Mouse (Mus musculus) retina, adult 2 months (tissue): ENCODE results near the gene Camk2g.
"Not testable (repeated sequence)": the region's sequence is repeated elsewhere in the genome, so short reads cannot be mapped to it uniquely, and the experiment has no call there.

Source experiments
- DNase-seq: peaks from one replicate; pipeline ENCODE4 v3.0.0-alpha.2; 2012; ENCODE audit warnings: low read depth, low spot score

The Camk2g gene

DNA sequence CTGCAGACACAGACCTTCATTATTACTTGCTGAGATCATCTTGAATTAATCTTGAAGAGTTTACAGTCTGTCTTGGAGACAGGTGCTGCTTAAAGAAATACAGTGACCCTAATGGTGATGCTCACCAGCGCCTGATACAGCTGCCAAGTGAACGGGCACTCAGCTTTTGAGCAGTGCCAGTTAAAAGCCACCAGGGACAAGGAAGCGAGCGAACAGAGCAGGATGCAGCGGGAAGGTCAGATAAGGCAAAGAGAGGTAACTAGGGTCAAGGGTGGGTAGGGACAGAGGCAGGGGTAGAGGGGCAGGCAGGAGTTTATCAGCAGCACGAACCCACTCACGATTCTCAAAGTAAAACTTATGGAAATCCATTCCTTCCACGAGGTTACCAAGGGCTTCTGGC, 55.4 kb downstream of the Camk2g start:
- DNase-seq, result no peak

DNA sequence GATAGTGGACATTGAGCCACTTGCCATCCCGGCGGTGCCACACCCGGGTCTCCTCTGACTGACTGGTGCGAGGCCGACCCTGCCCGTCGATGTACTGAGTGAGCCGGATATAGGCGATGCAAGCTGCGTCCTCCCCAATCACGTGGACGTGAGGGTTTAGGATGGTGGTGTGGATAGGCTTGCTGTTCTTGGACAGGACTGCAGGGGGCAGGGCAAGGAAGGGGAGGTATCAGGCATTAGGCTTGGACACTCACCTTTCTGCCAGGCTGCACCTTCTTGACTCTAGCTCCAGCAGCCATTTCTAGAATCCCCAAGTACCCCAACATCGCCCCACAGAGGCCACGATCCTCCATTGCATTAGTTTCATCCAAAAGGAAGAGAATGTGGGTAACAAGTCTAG, 56.6 kb downstream of the Camk2g start:
- no peak for DNase-seq

DNA sequence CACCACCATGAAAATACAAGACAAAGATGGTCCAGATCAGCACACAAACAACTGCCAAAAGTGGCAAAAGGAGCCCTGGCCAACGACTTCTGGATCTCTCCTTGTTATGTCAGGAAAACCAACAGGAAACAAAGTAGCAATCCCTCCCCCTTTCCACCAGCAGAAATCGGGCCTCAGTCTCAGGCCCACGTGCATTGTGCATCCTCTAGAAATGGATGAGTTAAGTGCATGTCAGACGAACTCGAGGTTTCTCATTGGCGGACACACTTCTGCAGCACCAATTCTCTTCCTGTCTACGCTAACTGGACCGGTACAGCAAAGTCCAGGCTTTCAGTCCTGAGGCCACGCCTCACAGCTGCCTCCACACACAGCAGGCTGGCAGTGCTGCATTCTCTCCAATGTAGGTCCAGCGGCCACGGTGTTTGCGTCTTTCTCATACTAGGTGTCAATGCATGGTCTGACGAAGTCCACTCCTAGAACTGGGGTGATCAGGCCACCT, 57.9 kb downstream of the Camk2g start:
- no peak for DNase-seq

DNA sequence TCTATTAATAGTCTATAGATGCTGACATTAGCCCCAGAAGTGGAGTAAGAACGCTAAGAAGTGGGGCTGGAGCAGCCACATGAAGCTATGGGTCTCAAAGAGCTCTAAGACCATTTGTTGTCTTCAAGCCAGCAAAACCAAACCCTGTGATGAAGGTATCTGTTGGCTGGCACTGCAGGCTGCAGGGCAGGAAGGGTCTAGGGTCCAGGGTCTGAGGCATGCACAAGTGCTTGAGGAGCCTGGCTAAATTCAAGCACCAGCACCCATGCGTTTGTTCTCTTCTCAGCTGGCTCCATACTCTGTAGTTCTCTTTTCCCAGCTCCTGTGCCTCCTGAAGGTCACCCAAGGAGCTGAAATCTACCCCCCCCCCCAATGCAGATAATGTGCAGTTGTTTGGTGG, 58.8 kb downstream of the Camk2g start:
- DNase-seq, result no peak

DNA sequence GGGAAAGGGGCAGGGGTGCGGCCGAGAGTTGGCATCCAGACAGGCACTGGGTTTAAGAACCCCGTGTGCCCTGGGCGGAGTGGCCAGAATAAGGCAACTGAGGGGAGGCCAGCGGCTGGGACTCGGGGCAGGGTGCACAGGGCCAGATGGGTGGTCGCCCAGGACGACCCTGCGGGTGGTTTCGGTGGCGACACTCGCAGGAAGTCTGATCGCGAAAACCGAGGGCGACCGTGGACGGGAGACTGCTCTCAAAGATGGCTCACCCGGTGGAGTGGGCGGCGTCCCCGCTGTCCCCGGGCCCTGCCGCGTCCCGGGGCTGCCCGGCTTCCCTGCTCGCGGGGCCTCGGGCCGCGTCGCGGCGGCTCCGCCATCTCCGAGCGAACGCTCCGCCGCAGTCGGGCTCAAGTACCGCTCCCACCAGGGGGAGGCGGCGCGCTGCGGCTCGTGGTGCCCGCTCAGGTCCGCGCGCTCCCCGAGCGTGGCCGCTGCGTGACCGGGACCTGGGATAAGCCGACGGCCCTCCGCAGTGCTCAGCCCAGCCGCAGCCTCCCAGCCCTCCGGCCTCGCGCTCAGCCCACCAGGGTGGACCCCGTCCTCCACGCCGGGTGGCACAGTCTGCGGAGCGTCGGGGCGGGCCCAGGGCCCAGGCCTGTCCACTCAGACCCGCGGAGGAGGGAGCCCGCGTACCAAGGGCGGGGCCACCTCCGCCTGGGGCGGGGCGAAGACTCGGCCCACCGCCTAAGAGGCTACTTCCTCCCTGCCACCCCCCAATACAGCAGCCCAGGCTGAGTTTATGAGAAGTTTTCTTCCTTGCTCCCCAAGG, 59.7 kb downstream of the Camk2g start, which contains the start of gene Ndst2:
Ndst2 (minus strand) TSS at position 611 of the 823 bp plus-strand sequence.
- DNase-seq, result peak; percentile 74

DNA sequence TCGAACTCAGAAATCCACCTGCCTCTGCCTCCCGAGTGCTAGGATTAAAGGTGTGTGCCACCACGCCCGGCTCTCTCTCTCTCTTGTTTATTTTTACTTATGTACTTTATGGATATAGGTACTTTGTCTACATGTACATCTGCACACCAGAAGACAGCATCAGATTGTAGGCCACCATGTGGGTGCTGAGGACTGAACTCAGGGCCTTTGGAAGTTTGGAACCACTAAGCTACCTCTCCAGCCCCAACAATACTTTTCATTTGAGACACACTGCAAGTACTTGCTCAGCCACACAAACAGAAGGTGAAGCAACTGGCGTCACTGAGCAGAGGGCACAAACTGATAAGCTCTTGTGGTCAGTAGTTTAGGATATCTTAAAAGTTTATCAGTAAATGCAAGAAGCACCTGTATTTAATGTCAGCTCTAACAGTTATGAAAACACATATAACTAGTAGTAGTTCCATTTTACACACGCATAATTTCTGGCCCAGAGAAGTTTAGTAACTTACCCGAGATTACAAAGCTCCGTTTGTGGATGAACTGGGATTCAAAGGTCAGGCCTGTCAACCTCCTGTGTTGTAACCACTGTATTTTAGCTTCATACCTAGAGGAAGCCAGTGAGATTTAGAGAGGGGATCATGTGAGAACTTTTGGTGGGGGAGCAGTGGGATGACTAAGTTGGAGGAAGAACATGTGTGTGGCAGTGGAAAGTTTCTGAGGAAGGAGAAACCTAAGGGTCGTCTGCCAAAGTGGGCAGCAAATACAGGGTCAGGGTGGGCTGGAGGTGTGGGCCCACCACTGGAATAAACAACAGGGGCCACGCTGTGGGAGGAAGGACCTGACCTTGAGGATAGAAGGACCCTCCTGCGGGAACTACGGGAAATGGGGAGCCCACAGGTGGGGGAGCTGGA, 60.6 kb downstream of the Camk2g start:
- no peak for DNase-seq

DNA sequence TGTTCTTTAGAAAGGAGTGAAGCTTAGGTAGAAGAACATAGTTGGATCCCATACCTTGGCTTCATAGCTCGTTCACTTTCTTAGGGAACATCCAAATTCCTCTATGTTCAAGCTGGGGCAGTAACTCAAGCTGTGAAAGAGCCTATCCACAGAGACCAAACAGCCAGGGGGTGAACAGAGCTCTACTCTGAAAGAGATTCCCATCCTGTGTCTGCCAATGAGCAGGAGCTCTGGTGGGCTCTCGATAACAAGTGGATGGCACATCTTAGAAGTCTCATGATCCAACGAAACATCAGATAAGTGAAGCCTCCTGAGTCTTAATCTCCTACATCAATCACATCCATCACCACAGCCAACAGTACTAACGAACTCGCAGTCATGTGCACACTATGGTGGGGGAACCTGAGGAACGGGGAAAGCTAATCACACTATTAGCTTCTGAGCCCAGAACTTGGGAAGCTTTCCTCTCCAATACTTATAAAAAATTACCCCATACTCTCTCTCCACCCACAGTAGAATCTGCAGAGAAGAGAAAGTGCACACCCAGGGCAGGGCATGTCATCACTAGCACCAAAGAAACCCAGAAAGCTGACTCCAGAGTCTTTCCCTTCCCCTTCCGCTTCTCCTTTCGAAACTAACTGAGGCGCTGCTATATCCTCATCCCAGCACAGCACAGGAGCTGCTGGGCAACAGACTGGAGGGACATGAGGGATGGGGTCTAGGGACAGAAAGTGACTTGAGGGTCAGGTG, 62.9 kb downstream of the Camk2g start:
- DNase-seq, result no peak

DNA sequence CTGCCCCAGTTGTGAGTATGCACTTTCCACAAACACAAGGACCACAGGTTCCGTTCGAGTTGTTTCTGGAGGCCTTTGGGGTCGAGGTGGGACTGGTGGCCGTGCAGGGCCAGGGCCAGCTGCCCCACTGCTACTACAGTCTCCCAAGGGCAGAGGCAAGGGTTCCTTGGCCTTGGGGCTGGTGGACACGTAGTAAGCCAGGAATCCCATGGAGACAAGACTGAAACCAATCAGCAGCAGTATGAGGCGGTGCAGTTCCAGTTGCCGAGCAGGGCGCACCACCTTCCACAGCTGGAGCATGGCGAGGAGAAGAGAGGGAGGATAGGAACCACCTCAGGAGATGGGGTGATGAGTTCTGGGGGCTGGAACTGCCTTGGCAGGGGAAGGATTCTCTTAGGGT, 64.0 kb downstream of the Camk2g start:
- no peak for DNase-seq

DNA sequence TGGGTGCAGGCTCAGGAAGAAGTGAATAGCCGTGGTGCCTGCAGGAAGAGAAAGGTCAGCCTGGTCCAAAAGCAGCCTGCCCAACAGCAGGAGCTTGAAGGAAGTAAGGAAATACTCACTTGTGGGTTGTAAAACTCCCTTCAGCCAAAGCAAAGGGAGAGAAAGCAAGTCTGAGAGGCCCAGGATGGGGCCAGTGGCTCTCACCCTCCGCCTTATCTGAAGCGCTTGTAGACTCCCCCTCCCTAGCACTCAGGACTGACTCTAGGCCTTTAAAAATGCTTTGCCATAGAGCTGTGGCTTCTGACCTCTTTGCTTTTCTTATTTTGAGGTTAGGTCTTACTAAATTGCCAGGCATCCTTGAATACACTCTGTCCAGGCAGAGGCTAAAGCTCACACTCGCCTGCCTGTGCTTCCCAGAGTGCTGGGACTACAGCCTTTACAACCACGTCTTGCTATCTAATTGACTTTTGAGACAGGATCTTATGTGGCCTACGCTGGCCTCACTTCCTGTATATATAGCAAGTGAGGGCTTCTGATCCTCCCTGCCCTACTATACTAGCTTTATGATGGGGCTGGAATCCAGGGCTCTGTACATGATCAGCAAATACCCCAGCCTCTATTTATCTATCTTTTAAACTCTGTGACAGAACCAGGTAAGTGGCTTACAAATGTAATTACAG, 68.1 kb downstream of the Camk2g start:
- DNase-seq, result no peak

DNA sequence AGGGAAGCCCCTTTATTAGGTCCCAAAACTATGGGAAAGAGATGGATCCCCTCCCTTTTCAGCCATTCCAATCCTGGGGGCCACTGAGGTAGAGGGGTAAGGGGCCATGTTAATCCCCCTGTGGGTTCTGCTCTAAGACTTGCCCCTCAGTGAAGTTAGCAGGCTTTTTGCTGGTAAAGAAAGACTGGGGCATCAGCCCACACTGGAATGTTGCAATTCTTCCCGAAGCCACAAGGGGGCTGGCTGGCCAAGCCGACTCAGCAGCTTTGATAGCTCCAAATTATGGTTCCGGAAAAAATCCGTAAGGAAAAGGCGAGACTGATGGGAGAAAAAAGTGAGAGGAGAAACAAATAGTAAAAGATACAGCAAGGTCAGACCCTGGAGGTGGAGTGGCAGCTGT, 69.8 kb downstream of the Camk2g start:
- no peak for DNase-seq

DNA sequence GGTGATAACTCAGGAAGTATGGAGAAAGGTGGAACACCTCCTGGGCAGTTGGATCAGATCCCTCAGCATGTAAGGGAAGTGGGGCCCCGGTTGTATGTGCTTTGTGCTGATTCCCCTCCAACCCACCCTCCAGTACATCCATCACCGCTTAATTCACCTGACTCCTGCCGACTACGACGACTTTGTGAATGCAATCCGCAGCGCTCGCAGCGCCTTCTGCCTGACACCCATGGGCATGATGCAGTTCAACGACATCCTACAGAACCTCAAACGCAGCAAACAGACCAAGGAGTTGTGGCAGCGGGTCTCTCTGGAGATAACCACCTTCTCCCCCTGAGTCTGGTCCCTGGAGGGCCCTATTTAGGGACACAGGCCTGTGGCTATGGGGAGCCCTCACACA, 70.9 kb downstream of the Camk2g start:
- no peak for DNase-seq

DNA sequence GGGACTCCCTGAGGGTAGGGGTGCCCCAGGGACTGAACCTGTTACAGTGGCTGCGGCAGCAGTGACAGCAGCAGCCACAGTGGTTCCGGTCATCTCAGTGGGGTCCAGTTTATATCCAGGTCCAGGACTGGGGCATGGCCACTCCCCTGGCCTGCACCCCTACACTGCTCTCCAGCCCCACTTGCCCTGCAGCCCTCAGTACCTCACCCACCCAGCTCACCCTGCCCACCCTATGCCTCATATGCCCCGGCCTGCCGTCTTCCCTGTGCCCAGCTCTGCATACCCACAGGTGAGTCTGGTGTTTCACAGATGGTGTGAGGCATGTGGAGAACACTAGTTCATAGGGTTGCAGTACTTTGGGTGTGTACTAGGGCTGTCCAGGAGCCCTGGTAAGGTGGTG, 72.5 kb downstream of the Camk2g start:
- no peak for DNase-seq

DNA sequence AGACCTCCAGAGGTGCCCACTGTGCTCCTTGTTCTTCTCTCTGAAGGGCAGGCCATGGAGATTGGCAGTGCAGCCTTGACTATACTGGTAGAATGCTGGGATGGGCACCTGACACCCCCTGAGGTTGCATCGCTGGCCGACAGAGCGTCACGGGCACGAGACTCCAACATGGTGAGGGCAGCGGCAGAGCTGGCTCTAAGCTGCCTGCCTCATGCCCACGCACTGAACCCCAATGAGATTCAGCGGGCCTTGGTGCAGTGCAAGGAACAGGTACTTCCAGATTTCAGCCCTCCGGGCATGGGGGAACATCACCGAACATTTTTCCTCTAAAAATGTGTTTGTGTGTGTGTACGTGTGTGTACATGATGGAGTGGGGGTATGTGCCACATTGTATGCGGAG, 74.1 kb downstream of the Camk2g start:
- no peak for DNase-seq

DNA sequence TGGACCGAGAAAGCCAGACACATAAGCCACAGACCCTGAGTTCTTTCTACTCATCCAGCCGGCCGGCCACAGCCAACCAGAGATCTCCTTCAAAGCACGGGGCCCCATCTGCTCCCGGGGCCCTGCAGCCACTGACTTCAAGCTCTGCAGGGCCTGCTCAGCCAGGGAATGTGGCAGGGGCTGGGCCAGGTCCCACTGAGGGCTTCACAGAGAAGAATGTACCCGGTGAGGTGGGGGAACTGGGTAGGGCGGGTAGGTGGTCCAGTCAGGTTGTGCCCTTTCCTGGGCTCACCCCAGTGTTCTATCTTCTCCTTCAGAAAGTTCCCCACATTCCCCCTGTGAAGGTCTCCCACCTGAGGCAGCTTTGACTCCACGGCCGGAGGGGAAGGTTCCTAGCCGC, 75.4 kb downstream of the Camk2g start:
- DNase-seq, result no peak

DNA sequence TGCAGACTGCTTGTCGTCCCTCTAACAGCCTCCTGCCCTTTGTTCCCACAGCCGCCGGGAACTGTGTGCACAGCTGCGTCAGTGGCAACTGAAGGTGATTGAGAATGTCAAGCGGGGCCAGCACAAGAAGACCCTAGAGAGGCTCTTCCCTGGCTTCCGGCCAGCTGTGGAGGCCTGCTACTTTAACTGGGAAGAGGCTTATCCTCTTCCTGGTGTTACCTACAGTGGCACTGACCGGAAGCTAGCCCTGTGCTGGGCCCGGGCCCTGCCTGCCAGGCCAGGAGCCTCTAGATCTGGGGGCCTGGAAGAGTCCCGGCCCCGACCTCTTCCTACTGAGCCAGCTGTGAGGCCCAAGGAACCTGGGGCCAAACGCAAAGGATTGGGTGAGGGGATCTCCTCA, 80.1 kb downstream of the Camk2g start:
- DNase-seq, result no peak

DNA sequence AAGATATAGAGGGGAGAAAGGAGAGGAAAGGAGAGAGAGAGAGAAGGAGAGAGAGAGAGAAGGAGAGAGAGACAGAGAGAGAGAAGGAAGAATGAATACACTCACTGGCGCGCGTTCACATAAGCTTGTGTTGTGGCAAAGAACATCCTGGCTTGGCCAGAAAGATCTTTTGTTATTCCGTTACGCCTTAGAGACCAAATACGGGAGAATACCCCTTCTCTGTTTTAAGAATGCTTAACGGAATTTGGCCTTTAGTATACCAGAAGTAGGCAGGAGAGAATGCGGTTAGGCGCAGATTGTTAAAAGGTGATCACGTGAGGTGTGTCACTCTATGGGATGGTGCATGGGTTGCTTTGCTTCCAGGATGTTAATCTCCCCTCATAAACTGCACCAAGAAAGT, 85.6 kb downstream of the Camk2g start:
- no peak for DNase-seq

DNA sequence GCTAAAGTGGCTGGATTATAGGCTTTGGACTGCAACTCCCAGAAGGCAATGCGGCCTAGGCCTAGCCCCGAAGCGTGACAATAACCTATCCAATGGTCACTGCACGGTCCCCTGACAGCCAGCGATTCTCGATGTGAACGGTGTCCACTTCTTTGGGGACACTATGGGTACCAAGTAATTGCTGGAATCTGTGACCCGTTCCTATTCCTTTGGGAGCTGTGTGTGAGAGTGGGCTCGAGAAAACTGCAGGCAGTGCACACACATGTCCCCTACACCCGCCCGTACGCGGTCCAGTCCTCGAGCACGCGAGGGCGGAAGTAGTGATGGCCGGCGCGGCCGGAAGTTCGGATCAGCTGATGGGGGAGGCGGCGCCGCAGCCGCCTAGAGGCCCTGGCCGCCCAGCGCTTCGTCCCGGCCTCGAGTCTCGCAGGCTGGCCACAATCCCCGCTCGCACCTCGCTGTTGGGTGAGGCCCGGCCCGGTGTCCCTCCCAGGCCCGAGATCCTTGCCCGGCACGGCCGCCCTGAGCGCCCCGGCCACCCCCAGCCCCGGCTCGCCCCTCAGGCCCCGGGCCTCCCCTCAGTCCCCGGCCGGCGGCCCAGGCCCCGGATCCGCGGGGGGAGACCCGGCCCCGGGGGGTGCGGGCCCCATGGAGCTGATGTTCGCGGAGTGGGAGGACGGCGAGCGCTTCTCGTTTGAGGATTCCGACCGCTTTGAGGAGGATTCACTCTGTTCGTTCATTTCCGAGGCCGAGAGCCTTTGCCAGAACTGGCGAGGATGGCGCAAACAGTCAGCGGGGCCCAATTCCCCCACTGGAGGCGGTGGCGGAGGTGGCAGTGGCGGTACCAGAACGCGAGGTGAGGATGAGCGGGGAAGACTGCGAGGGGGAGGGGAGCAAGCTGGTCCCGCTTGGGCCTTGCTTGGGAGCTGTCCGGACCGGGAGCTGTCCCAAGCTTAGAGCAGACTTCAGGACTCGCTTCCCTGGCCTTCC, 86.4 kb downstream of the Camk2g start, which contains the start of gene Zswim8:
Zswim8 (plus strand) TSS at position 352 of the 990 bp plus-strand sequence.
- DNase-seq, result peak; percentile 84

DNA sequence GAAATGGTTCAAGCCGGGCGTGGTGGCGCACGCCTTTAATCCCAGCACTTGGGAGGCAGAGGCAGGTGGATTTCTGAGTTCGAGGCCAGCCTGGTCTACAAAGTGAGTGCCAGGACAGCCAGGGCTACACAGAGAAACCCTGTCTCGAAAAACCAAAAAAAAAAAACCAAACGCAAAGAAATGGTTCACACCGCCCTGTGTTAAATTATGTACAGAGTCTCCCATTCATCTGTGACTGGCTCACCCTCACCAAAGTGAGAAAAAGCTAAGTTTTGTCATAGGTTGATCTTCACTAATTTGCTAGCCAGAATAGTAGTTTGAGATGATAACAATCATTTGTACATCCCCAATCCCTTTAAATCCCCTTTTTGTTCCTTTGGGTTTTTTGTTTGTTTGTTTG, 90.4 kb downstream of the Camk2g start:
- DNase-seq, result not testable (repeated sequence)

DNA sequence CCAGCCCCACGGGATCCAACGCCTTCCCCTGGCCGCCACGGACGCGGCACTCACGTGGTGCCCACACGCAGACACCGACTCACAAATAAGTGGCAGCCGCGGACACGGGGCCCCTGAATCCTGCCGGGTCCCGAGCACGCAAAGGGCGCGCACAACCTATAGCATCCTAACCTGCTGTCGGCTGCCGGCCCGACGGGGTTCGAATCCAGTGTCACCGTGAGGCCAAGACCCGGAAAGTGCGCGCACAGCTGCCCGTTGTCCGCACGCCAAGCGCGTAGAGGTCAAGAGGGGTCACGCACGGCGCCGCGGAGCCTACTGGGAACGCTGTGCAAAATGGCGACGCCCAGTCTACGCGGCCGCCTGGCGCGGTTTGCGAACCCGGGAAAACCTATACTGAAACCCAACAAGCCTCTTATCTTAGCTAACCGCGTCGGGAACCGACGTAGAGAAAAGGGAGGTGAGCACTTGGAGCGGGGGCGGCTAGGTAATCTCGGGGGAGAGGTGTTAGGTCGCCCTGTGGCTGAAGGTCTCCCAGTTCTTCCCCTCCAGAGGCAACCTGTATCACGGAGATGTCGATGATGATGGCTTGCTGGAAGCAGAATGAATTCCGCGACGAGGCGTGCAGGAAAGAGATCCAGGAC, 91.0 kb downstream of the Camk2g start, which contains the start of gene Chchd1:
Chchd1 (plus strand) TSS at position 266 of the 641 bp plus-strand sequence.
- peak; percentile 75 for DNase-seq
